Mouse (Mus musculus): ENCODE measurements around the gene Arhgap35.

DNA sequence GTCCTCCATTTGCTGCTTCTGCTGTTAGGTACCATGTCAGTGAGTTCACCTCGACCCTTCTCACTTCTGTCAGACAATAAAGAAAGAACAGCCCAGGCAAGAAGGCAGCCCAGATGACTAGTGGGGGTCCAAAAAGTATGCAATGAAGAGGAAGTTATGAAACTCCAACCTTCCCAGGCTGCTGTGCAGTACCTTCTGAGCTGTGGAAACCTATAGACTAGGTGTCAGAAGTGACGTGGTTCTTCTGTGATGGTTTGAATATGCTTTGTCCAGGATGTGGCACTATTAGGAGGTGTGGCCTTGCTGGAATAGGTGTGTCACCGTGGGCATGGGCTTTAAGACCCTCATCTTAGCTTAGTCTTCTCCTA is 109.6 kb downstream of the Arhgap35 start:
- TF ChIP-seq CTCF (IDR thresholded peaks at IDR 0.05; ENCODE audit: extremely low read depth, insufficient read depth, low read length), result no peak
- TF ChIP-seq POLR2A (IDR thresholded peaks at IDR 0.05; ENCODE audit: extremely low read depth, insufficient read depth, low read length), result no peak
